Mouse (Mus musculus): ENCODE measurements around the gene Pgm2.

Pgm2 gene

GRCm38 (mm10) chr5:64140202-64140601 is 47.5 kb downstream of the Pgm2 start:
- in situ Hi-C loops (cut with MboI, MseI), result loop anchor here (25.0 kb wide), 1 partner anchor 1228 kb away; no protein-coding TSS in a partner anchor

GRCm38 (mm10) chr5:64144315-64144714 is 51.6 kb downstream of the Pgm2 start:
- in situ Hi-C loops (cut with MboI, MseI), result loop anchor here (25.0 kb wide), 1 partner anchor 1232 kb away; no protein-coding TSS in a partner anchor

DNA sequence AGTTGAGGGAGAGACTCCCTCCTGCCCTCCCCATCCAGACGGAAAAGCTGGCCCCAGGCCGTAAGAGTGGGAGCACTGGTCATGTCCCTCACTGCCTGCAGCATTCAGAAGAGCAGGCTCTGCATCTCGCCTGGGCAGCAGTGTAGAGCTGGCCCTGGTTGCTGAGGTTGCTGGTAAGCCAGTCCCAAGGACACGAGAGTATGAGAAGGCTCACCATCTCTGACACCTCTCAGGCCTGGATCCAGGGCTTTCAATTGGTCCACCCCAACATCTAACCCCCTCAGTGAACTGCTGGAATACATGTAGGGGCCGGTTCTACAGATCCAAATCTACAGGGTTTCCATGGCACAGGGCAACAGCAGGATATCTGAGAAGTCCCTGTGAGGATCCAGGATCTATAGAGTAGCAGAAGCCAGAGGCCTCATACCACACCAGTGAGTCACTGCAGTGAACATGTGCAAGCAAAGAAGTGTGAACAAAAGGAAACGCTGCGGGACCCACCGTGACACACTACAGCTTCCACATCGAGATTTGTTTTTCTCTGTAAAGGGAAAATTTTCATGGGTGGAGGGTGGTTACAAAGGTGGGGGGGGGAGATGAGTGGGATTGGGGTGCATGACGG is 53.7 kb downstream of the Pgm2 start:
- in situ Hi-C loops (cut with MboI, MseI), result loop anchor here (25.0 kb wide), 1 partner anchor 1234 kb away; no protein-coding TSS in a partner anchor

GRCm38 (mm10) chr5:64149184-64150127 is 56.7 kb downstream of the Pgm2 start:
- in situ Hi-C loops (cut with MboI, MseI), result loop anchor here (25.0 kb wide), 1 partner anchor 1237 kb away; no protein-coding TSS in a partner anchor

DNA sequence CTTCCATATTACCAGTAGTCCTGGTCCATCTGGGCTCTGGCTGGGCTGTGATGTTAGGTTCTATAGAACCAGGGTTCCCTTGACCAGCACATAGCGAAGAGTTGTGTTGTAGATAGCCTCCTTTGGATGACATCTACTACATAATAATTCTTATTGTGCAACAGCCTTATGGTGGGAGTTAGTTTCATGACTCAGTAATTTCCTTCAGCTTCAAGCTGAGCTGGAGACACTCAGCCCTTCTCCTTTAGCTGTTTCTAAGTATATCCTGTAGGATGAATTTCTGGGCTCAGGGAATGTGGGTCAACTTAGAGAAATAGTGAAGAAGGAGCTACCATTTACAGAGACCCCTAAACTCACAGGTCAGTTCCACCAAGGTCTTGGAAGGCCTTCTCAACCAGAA is 60.6 kb downstream of the Pgm2 start:
- in situ Hi-C loops (cut with MboI, MseI), result no loop called here

DNA sequence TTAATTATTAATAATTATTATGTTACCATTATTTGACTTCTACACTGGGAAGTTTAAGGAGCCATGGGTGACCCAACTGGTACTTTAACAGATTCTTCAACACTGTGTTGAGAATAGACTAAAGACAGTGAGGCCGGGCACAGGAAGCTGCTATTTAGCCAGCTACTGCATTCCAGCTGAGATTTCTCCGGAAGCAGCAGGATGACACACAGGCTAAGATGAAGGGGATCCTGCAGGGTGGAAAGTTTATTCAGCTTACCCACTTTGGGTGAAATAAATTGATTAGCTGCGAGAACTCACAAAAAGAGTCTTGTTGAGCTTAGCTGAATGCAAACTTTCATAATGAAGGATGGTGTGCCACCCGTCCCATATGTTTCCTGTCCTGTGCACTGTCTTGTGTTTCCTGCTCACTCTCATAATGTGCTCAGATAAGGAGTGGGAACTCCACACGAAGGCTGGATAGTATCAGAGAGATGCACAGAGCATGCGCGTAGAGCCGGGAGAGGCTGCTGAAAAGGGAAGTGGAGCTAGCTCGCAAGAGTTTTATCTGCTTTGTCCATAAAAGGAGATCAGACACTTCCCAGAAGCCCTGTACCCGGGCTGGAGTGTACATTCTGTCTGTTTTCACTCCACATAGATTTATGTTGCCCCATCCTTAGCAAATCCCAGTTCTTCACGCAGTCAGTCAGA is 63.3 kb downstream of the Pgm2 start, which contains the start of gene Tbc1d1:
TSS of gene Tbc1d1 (plus strand) at position 445 of the 690 bp plus-strand sequence.
- in situ Hi-C loops (cut with MboI, MseI), result loop anchor here (5.0 kb wide), 1 partner anchor 71 kb away; no protein-coding TSS in a partner anchor

- in situ Hi-C loops (cut with MboI, MseI), result loop anchor here (5.0 kb wide), 1 partner anchor 71 kb away; no protein-coding TSS in a partner anchor
Measured at GRCm38 (mm10) chr5:64156579-64156978, 63.8 kb downstream of the Pgm2 start.

- in situ Hi-C loops (cut with MboI, MseI), result loop anchor here (5.0 kb wide), 1 partner anchor 69 kb away; no protein-coding TSS in a partner anchor
Measured at GRCm38 (mm10) chr5:64157926-64158325, 65.2 kb downstream of the Pgm2 start.

GRCm38 (mm10) chr5:64158501-64158900 is 65.8 kb downstream of the Pgm2 start:
- in situ Hi-C loops (cut with MboI, MseI), result loop anchor here (5.0 kb wide), 1 partner anchor 69 kb away; no protein-coding TSS in a partner anchor

- in situ Hi-C loops (cut with MboI, MseI), result loop anchor here (5.0 kb wide), 1 partner anchor 68 kb away; no protein-coding TSS in a partner anchor
Measured at GRCm38 (mm10) chr5:64159065-64159780, 66.5 kb downstream of the Pgm2 start.

GRCm38 (mm10) chr5:64159781-64160704 is 67.3 kb downstream of the Pgm2 start:
- in situ Hi-C loops (cut with MboI, MseI), result loop anchor here (5.0 kb wide), 1 partner anchor 67 kb away; no protein-coding TSS in a partner anchor

DNA sequence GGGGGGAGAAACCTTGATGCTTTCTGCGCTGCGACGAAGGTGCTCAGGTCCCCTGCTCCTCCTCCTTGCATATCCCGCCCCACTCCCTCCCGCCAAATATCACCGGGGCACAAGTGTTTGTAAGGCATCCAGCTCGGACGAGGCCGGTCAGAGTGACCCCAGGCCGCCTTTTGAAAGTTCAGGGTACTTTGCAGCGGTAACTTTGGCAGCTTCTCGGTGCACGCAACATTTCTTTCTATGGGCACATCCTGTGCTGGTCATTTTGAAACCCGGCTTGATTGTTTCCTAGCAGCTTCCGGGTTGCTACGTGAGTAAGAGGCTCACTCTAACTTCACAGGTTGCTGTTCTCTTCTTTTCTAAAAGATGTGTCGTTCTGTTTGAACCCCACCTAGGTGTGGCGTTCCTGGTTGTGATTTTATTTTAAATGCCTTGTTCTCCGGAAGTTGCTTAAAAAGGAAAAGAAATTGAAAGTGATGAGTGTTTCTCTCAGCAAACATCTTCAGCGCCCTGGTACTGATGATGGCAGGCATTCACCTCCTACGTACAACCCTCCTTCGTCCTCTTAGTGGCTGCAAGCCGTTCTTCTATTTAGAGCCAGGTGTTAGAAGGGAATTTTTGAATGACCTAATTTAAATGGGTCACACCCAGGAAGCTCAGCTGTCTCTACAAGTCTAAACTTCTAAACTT is 68.1 kb downstream of the Pgm2 start:
- in situ Hi-C loops (cut with MboI, MseI), result no loop called here

DNA sequence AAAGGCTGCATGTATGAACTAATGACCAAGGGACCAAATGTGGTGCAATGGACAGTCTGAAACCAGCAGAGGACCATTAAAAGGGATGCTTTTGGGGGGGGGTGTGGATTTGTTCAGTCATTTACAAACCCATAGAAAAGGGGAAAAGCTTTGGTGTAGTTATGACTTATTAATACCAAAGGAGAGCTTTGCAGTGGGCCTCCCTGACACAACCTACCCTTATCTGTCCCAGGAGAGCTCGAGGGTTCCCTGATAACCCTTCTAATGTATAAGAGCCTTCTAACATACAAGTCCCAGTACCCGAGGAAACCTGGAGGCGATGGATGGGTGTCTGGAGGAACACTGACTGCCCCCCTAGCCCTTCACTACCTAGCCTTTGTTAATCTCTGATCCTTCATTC is 69.2 kb downstream of the Pgm2 start:
- in situ Hi-C loops (cut with MboI, MseI), result no loop called here

GRCm38 (mm10) chr5:64162582-64162981 is 69.8 kb downstream of the Pgm2 start:
- in situ Hi-C loops (cut with MboI, MseI), result no loop called here

- in situ Hi-C loops (cut with MboI, MseI), result no loop called here
Measured at GRCm38 (mm10) chr5:64164414-64164813, 71.7 kb downstream of the Pgm2 start.

DNA sequence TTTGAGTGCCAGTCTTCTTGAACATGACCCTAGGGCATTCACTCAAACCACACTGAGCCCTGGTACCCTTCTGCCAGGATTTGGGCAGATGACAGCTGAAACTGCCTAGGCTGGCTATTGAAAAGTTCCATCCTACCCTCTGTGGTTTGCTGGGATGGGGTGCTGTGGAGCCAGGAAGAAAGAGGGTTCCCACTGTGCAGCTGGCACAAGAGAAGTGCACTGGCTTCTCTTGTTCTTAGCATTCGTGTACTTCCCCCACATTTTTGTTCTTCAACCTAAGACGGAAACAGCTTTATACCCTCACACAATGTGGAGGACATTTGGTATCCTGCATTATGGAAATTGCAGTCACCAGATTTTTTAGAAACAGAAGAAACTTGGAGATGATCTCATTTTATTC is 73.1 kb downstream of the Pgm2 start:
- in situ Hi-C loops (cut with MboI, MseI), result no loop called here

GRCm38 (mm10) chr5:64168990-64169540 is 76.3 kb downstream of the Pgm2 start:
- in situ Hi-C loops (cut with MboI, MseI), result no loop called here

DNA sequence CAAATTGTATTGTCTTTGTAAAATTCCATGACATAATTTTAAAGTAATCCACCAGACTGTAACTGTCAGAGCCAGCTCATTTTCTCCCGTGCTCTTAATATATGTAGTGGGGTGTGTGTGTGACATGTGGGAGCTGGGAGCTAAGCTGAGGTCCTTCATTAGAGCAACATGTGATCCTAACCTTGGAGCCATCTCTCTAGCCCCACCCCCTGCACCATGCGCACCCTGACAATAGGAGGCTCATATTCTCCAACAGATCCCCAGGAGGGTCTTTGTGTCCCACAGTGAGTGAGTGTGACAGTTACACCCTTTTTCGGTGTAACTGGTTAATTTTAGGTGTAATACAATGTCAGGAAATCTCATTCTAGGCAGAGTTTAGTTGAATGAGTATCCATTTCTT is 80.1 kb downstream of the Pgm2 start:
- in situ Hi-C loops (cut with MboI, MseI), result no loop called here

- in situ Hi-C loops (cut with MboI, MseI), result no loop called here
Measured at GRCm38 (mm10) chr5:64173302-64173701, 80.6 kb downstream of the Pgm2 start.
